Mouse (Mus musculus) lung, embryonic 16.5 days (tissue): ENCODE measurements around the gene Pex6. TPM values are rescaled to one million over a fixed set of nuclear protein-coding genes. Genes with fewer than 3 reads are reported as not detected.

ENCODE experiments used
- ATAC-seq: fragments of 200-750 bp; cut with Nextera tagmentation; 2 replicates; pipeline ENCODE4 v1.8.0; 2017; ENCODE audit warnings: low read depth, mild to moderate bottlenecking, moderate library complexity
- H3K27ac ChIP-seq: fragments of 300-500 bp; sonication (generic); 2 replicates; pipeline ENCODE4 v1.5.1; 2014; ENCODE audit warnings: mild to moderate bottlenecking, control low read depth, low read length
- H3K27me3 ChIP-seq: fragments of 300-500 bp; sonication (generic); 2 replicates; pipeline ENCODE4 v1.6.1; 2014; ENCODE audit warnings: low read depth, low read length, mixed read lengths; ENCODE audit not compliant: control insufficient read depth, insufficient read depth
- H3K36me3 ChIP-seq: fragments of 300-500 bp; sonication (generic); 2 replicates; pipeline ENCODE4 v1.6.1; 2014; ENCODE audit warnings: low read length; ENCODE audit not compliant: control insufficient read depth, insufficient read depth
- H3K4me1 ChIP-seq: fragments of 300-500 bp; sonication (generic); replicated peaks from 2 replicates; pipeline ENCODE4 v1.6.1; 2014; ENCODE audit warnings: low read length, mixed read lengths; ENCODE audit not compliant: control insufficient read depth, insufficient read depth
- H3K4me2 ChIP-seq: fragments of 300-500 bp; sonication (generic); 2 replicates; pipeline ENCODE4 v1.6.1; 2014; ENCODE audit warnings: low read depth, low read length, control low read depth
- H3K4me3 ChIP-seq: fragments of 300-500 bp; sonication (generic); 2 replicates; pipeline ENCODE4 v1.5.1; 2014; ENCODE audit warnings: mild to moderate bottlenecking, low read length, control low read depth
- H3K9ac ChIP-seq: fragments of 300-500 bp; sonication (generic); 2 replicates; pipeline ENCODE4 v1.6.1; 2014; ENCODE audit warnings: low read length, control low read depth
- H3K9me3 ChIP-seq: fragments of 300-500 bp; sonication (generic); 2 replicates; pipeline ENCODE4 v1.6.1; 2016; ENCODE audit warnings: low read length; ENCODE audit not compliant: control insufficient read depth
- WGBS: fragments of 180-500 bp; shearing (Covaris S2); extraction: QIAGEN DNeasy Blood & Tissue Kit; methylation state at CpG from one replicate; pipeline ENCODE4 v1.1.7; 2014; 5-methylcytosine and 5-hydroxymethylcytosine counted together
- polyA plus RNA-seq: library from polyadenylated mRNA; unstranded; fragments of >200 nt; fragmentation: Nextera tagmentation; extraction: Ambion mirVana; gene quantifications from 2 replicates; pipeline ENCODE4 v1.2.1, GENCODE M21; 2015

Pex6 gene
- polyA plus RNA-seq, 1 experiment from 2014 or later: 22.1 TPM

- H3K9ac ChIP-seq: no peak overlapping the region
- H3K27ac ChIP-seq: no peak overlapping the region
- H3K4me1 ChIP-seq: peaks cover 15% of the 10 kb centered on the region
- no peaks in the 10 kb centered on the region for H3K27me3 ChIP-seq
- 89% methylated on average over 6 of the region's 6 CpGs for WGBS
- no peak overlapping the region for H3K4me3 ChIP-seq
- ATAC-seq: no peak
- H3K9me3 ChIP-seq: no peaks in the 10 kb centered on the region
- H3K4me2 ChIP-seq: no peak overlapping the region
- H3K36me3 ChIP-seq: peaks cover 5% of the 10 kb centered on the region; the same call in 1 of the 2 replicates
Measured at GRCm38 (mm10) chr17:46698515-46698914, 12.7 kb upstream of the Pex6 start.

GRCm38 (mm10) chr17:46699245-46699644 is 12.0 kb upstream of the Pex6 start:
- no peak for ATAC-seq
- H3K36me3 ChIP-seq: peaks cover 5% of the 10 kb centered on the region; the same call in 1 of the 2 replicates
- no peak overlapping the region for H3K9ac ChIP-seq
- H3K9me3 ChIP-seq: no peaks in the 10 kb centered on the region
- H3K27me3 ChIP-seq: no peaks in the 10 kb centered on the region
- WGBS: 81% methylated on average over 5 of the region's 5 CpGs
- H3K27ac ChIP-seq: no peak overlapping the region
- peaks cover 20% of the 10 kb centered on the region for H3K4me1 ChIP-seq
- H3K4me2 ChIP-seq: no peak overlapping the region
- H3K4me3 ChIP-seq: no peak overlapping the region

GRCm38 (mm10) chr17:46699912-46700311 is 11.4 kb upstream of the Pex6 start:
- peaks cover 20% of the 10 kb centered on the region for H3K4me1 ChIP-seq
- no peak overlapping the region for H3K27ac ChIP-seq
- no peak overlapping the region for H3K9ac ChIP-seq
- ATAC-seq: no peak
- no peaks in the 10 kb centered on the region for H3K9me3 ChIP-seq
- no peak overlapping the region for H3K4me3 ChIP-seq
- no peaks in the 10 kb centered on the region for H3K27me3 ChIP-seq
- H3K4me2 ChIP-seq: no peak overlapping the region
- H3K36me3 ChIP-seq: peaks cover 5% of the 10 kb centered on the region; the same call in 1 of the 2 replicates
- WGBS: 79% methylated on average over 3 of the region's 3 CpGs

GRCm38 (mm10) chr17:46701489-46701888 is 9.8 kb upstream of the Pex6 start:
- Histone ChIP-seq H3K4me3 (no peak overlapping the region), H3K36me3 (peaks cover 5% of the 10 kb centered on the region; the same call in 1 of the 2 replicates), H3K27ac (no peak overlapping the region), H3K9me3 (no peaks in the 10 kb centered on the region), H3K9ac (no peak overlapping the region), H3K27me3 (no peaks in the 10 kb centered on the region), H3K4me2 (no peak overlapping the region), H3K4me1 (peaks cover 25% of the 10 kb centered on the region)
- no peak for ATAC-seq
- WGBS: 71% methylated on average over 12 of the region's 12 CpGs

GRCm38 (mm10) chr17:46702100-46702499 is 9.2 kb upstream of the Pex6 start:
- Histone ChIP-seq H3K27me3 (no peaks in the 10 kb centered on the region), H3K4me2 (no peak overlapping the region), H3K4me3 (no peak overlapping the region), H3K4me1 (peaks cover 25% of the 10 kb centered on the region), H3K9me3 (no peaks in the 10 kb centered on the region), H3K36me3 (peaks cover 5% of the 10 kb centered on the region; the same call in 1 of the 2 replicates), H3K27ac (no peak overlapping the region), H3K9ac (no peak overlapping the region)
- WGBS: 86% methylated on average over 12 of the region's 12 CpGs
- ATAC-seq: no peak

- no peak overlapping the region; the same call in 1 of the 2 replicates for H3K9ac ChIP-seq
- WGBS: 84% methylated on average over 5 of the region's 5 CpGs
Measured at GRCm38 (mm10) chr17:46702506-46702905, 8.8 kb upstream of the Pex6 start.

GRCm38 (mm10) chr17:46703971-46704886 is 7.0 kb upstream of the Pex6 start:
- peak overlapping the region; percentile 77 for H3K4me2 ChIP-seq
- peak overlapping the region; percentile 97 for H3K27ac ChIP-seq
- WGBS: 2% methylated on average over 41 of the region's 41 CpGs
- peak overlapping the region; percentile 93 for H3K9ac ChIP-seq
- no peaks in the 10 kb centered on the region for H3K27me3 ChIP-seq
- peak; percentile 86 for ATAC-seq
- peaks cover 25% of the 10 kb centered on the region for H3K4me1 ChIP-seq
- H3K9me3 ChIP-seq: no peaks in the 10 kb centered on the region
- peaks cover 5% of the 10 kb centered on the region; the same call in 1 of the 2 replicates for H3K36me3 ChIP-seq
- peak overlapping the region; percentile 85 for H3K4me3 ChIP-seq

More at GRCm38 (mm10) chr17:46702506-46702905, 8.8 kb upstream of the Pex6 start:
- no peaks in the 10 kb centered on the region for H3K27me3 ChIP-seq
- H3K9me3 ChIP-seq: no peaks in the 10 kb centered on the region
- peak overlapping the region; percentile 77; the same call in 1 of the 2 replicates for H3K4me2 ChIP-seq
- no peak overlapping the region for H3K27ac ChIP-seq
- peaks cover 25% of the 10 kb centered on the region for H3K4me1 ChIP-seq
- no peak for ATAC-seq
- H3K4me3 ChIP-seq: no peak overlapping the region
- H3K36me3 ChIP-seq: peaks cover 5% of the 10 kb centered on the region; the same call in 1 of the 2 replicates

- Histone ChIP-seq H3K9ac (peak within 1 kb of the TSS; percentile 93), H3K27me3 (no peaks in the 10 kb centered on the region), H3K27ac (peak within 1 kb of the TSS; percentile 97), H3K36me3 (no peaks in the 10 kb centered on the region), H3K4me2 (peak within 1 kb of the TSS; percentile 77), H3K4me1 (peaks cover 25% of the 10 kb centered on the region), H3K9me3 (no peaks in the 10 kb centered on the region), H3K4me3 (peak within 1 kb of the TSS; percentile 85)
- peak; percentile 96 for ATAC-seq
- WGBS: under 1% methylated on average over 48 of the region's 48 CpGs
Measured at GRCm38 (mm10) chr17:46704887-46705835, 6.1 kb upstream of the Pex6 start, which contains the start of gene Ppp2r5d. Gene Ppp2r5d (minus strand): TSS chr17:46705111.
